Mouse (Mus musculus) intestine, embryonic 14.5 days (tissue): Measurements from ENCODE around the gene Fry. TPM values are rescaled to one million over a fixed set of nuclear protein-coding genes. Genes with fewer than 3 reads are reported as not detected.

Source experiments
- ATAC-seq: fragments of 200-750 bp; cut with Nextera tagmentation; replicated peaks from 2 replicates; pipeline ENCODE4 v1.8.0; 2017; ENCODE audit warnings: low read depth, moderate number of reproducible peaks, moderate TSS enrichment, moderate library complexity; ENCODE audit not compliant: low FRiP score, low TSS enrichment
- DNase-seq: peaks from one replicate; pipeline ENCODE4 v3.0.0-alpha.2; 2018; ENCODE audit warnings: low spot score
- H3K27ac ChIP-seq: fragments of 300-500 bp; sonication (generic); 2 replicates; pipeline ENCODE4 v1.5.1; 2014; ENCODE audit warnings: low read depth, mild to moderate bottlenecking, control low read depth
- H3K27me3 ChIP-seq: fragments of 300-500 bp; sonication (generic); replicated peaks from 2 replicates; pipeline ENCODE4 v1.6.1; 2014; ENCODE audit warnings: low read length, control low read depth; ENCODE audit not compliant: control insufficient read depth, insufficient read depth
- H3K36me3 ChIP-seq: fragments of 300-500 bp; sonication (generic); 2 replicates; pipeline ENCODE4 v1.6.1; 2014; ENCODE audit warnings: low read length, control low read depth; ENCODE audit not compliant: control insufficient read depth, insufficient read depth
- H3K4me1 ChIP-seq: fragments of 300-500 bp; sonication (generic); replicated peaks from 2 replicates; pipeline ENCODE4 v1.6.1; 2014; ENCODE audit warnings: low read length, control low read depth, mixed read lengths; ENCODE audit not compliant: control insufficient read depth, insufficient read depth
- H3K4me2 ChIP-seq: fragments of 300-500 bp; sonication (generic); 2 replicates; pipeline ENCODE4 v1.6.1; 2014; ENCODE audit warnings: low read length
- H3K4me3 ChIP-seq: fragments of 300-500 bp; sonication (generic); 2 replicates; pipeline ENCODE4 v1.5.1; 2014; ENCODE audit warnings: low read depth, low read length, control low read depth, mixed read lengths
- H3K9ac ChIP-seq: fragments of 300-500 bp; sonication (generic); 2 replicates; pipeline ENCODE4 v1.6.1; 2014; ENCODE audit warnings: mild to moderate bottlenecking, low read length
- H3K9me3 ChIP-seq: fragments of 300-500 bp; sonication (generic); 2 replicates; pipeline ENCODE4 v1.6.1; 2016; ENCODE audit warnings: low read length, control low read depth; ENCODE audit not compliant: control insufficient read depth
- WGBS: fragments of 180-500 bp; shearing (Covaris S2); extraction: QIAGEN DNeasy Blood & Tissue Kit; methylation state at CpG from one replicate; pipeline ENCODE4 v1.1.7; 2014; 5-methylcytosine and 5-hydroxymethylcytosine counted together
- polyA plus RNA-seq: library from polyadenylated mRNA; unstranded; fragments of >200 nt; fragmentation: Nextera tagmentation; extraction: Ambion mirVana; gene quantifications from 2 replicates; pipeline ENCODE4 v1.2.1, GENCODE M21; 2014

Fry gene
- polyA plus RNA-seq: 11.6 and 11.9 TPM in 2 replicates

- no peaks in the 10 kb centered on the region for H3K9me3 ChIP-seq
- DNase-seq (peak; percentile 92), ATAC-seq (peak; percentile 98)
- peak within 1 kb of the TSS; percentile 32 for H3K9ac ChIP-seq
- H3K27ac ChIP-seq: no peak within 1 kb of the TSS
- peaks cover 6% of the 10 kb centered on the region; the same call in 1 of the 2 replicates for H3K27me3 ChIP-seq
- peak within 1 kb of the TSS; percentile 84 for H3K4me2 ChIP-seq
- under 1% methylated on average over 53 of the region's 68 CpGs for WGBS
- H3K36me3 ChIP-seq: no peaks in the 10 kb centered on the region
- peaks cover 11% of the 10 kb centered on the region; the same call in 1 of the 2 replicates for H3K4me1 ChIP-seq
- H3K4me3 ChIP-seq: peak within 1 kb of the TSS; percentile 58
These were observed at the start of gene Fry for GRCm38 (mm10) chr5:150118455-150119241. Gene Fry (plus strand): TSS chr5:150118645.

GRCm38 (mm10) chr5:150070086-150070485, 48.4 kb upstream of the Fry start:
- Histone ChIP-seq H3K36me3 (no peaks in the 10 kb centered on the region), H3K4me3 (no peak overlapping the region), H3K4me2 (no peak overlapping the region), H3K9ac (no peak overlapping the region), H3K27me3 (no peaks in the 10 kb centered on the region), H3K4me1 (no peaks in the 10 kb centered on the region), H3K9me3 (no peaks in the 10 kb centered on the region), H3K27ac (no peak overlapping the region)
- DNase-seq (peak; percentile 52), ATAC-seq (no peak)
- WGBS: 18% methylated on average over 10 of the region's 10 CpGs

GRCm38 (mm10) chr5:150071738-150072137, 46.7 kb upstream of the Fry start:
- Histone ChIP-seq H3K27ac (no peak overlapping the region), H3K9me3 (no peaks in the 10 kb centered on the region), H3K36me3 (no peaks in the 10 kb centered on the region), H3K4me1 (no peaks in the 10 kb centered on the region), H3K4me3 (no peak overlapping the region), H3K9ac (no peak overlapping the region), H3K4me2 (no peak overlapping the region), H3K27me3 (no peaks in the 10 kb centered on the region)
- ATAC-seq: no peak
- no peak for DNase-seq

- 0 out of 2 replicates have a peak, but pooled peaks cover 2% of the 10 kb centered on the region for H3K9me3 ChIP-seq
- no peaks in the 10 kb centered on the region for H3K27me3 ChIP-seq
- no peak overlapping the region for H3K4me3 ChIP-seq
- H3K27ac ChIP-seq: no peak overlapping the region
- no peak overlapping the region for H3K9ac ChIP-seq
- DNase-seq: peak; percentile 53
- peak overlapping the region; percentile 23 for H3K4me2 ChIP-seq
- peak; percentile 78; the same call in 1 of the 2 replicates for ATAC-seq
- WGBS: 26% methylated on average over 12 of the region's 12 CpGs
- 0 out of 2 replicates have a peak, but pooled peaks cover 5% of the 10 kb centered on the region for H3K4me1 ChIP-seq
- no peaks in the 10 kb centered on the region for H3K36me3 ChIP-seq
These were observed 38.3 kb upstream of the Fry start for GRCm38 (mm10) chr5:150079866-150080797.

- 0 out of 2 replicates have a peak, but pooled peaks cover 2% of the 10 kb centered on the region for H3K9me3 ChIP-seq
- no peaks in the 10 kb centered on the region for H3K27me3 ChIP-seq
- DNase-seq (no peak), ATAC-seq (no peak)
- WGBS: 80% methylated on average over 14 of the region's 14 CpGs
- no peak overlapping the region for H3K4me3 ChIP-seq
- 0 out of 2 replicates have a peak, but pooled peaks cover 5% of the 10 kb centered on the region for H3K4me1 ChIP-seq
- H3K9ac ChIP-seq: no peak overlapping the region
- H3K36me3 ChIP-seq: no peaks in the 10 kb centered on the region
- H3K4me2 ChIP-seq: no peak overlapping the region
- H3K27ac ChIP-seq: no peak overlapping the region
These were observed 35.7 kb upstream of the Fry start for GRCm38 (mm10) chr5:150082696-150083095.

- 59% methylated on average over 5 of the region's 5 CpGs for WGBS
- H3K4me2 ChIP-seq: no peak overlapping the region
- H3K9ac ChIP-seq: no peak overlapping the region
- no peaks in the 10 kb centered on the region for H3K27me3 ChIP-seq
- 0 out of 2 replicates have a peak, but pooled peaks cover 5% of the 10 kb centered on the region for H3K4me1 ChIP-seq
- H3K36me3 ChIP-seq: no peaks in the 10 kb centered on the region
- no peak overlapping the region for H3K4me3 ChIP-seq
- ATAC-seq (no peak; the same call in 1 of the 2 replicates), DNase-seq (no peak)
- H3K9me3 ChIP-seq: 0 out of 2 replicates have a peak, but pooled peaks cover 2% of the 10 kb centered on the region
- no peak overlapping the region for H3K27ac ChIP-seq
These were observed 35.3 kb upstream of the Fry start for GRCm38 (mm10) chr5:150083190-150083589.

GRCm38 (mm10) chr5:150097620-150098019, 20.8 kb upstream of the Fry start:
- no peaks in the 10 kb centered on the region for H3K36me3 ChIP-seq
- no peaks in the 10 kb centered on the region for H3K4me1 ChIP-seq
- WGBS: 5% methylated on average over 6 of the region's 6 CpGs
- H3K9me3 ChIP-seq: no peaks in the 10 kb centered on the region
- DNase-seq: peak; percentile 75
- H3K4me2 ChIP-seq: no peak overlapping the region
- ATAC-seq: 0 out of 2 replicates have a peak, but pooled peaks have one; percentile 40
- no peak overlapping the region for H3K27ac ChIP-seq
- H3K27me3 ChIP-seq: no peaks in the 10 kb centered on the region
- H3K9ac ChIP-seq: no peak overlapping the region
- H3K4me3 ChIP-seq: no peak overlapping the region

- DNase-seq: no peak
- Histone ChIP-seq H3K27ac (no peak overlapping the region), H3K27me3 (no peaks in the 10 kb centered on the region), H3K4me2 (no peak overlapping the region), H3K9ac (no peak overlapping the region), H3K36me3 (no peaks in the 10 kb centered on the region), H3K4me3 (no peak overlapping the region), H3K4me1 (no peaks in the 10 kb centered on the region), H3K9me3 (no peaks in the 10 kb centered on the region)
- WGBS: 92% methylated on average over 12 of the region's 12 CpGs
- no peak for ATAC-seq
These were observed 19.7 kb upstream of the Fry start for GRCm38 (mm10) chr5:150098754-150099153.
